Mouse (Mus musculus) erythroblast, adult 5-6 weeks (primary cell): ENCODE results near the gene Topaz1. TPM values are rescaled to one million over a fixed set of nuclear protein-coding genes. Genes with fewer than 3 reads are reported as not detected.
A peak's percentile ranks its signal among the peaks of the same experiment; 100 is the strongest.

Experiments used
- ATAC-seq: replicated peaks from 2 replicates; pipeline ENCODE4 v1.8.0; 2016; ENCODE audit warnings: moderate number of reproducible peaks, mild to moderate bottlenecking, moderate TSS enrichment, inconsistent platforms; ENCODE audit not compliant: poor library complexity, low FRiP score, severe bottlenecking
- total RNA-seq, 2 experiments: library from RNA; stranded (forward) in 1 of 2; stranded (reverse) in 1 of 2; fragments of 150-400 nt in 1 of 2; fragments of 200-764, 138-1000 nt in 1 of 2; gene quantifications; 2 replicates each; pipeline versions ENCODE4 v1.2.3 to v1.2.4; 2015 to 2017; ENCODE audit warnings: low replicate concordance in 2 of 2

Gene Topaz1
- total RNA-seq (2015; ENCODE audit: low replicate concordance) (0.21 TPM in 1 of 2 replicates, not detected in the other), total RNA-seq (2017; ENCODE audit: low replicate concordance) (0.14 TPM in 1 of 2 replicates, not detected in the other)

DNA sequence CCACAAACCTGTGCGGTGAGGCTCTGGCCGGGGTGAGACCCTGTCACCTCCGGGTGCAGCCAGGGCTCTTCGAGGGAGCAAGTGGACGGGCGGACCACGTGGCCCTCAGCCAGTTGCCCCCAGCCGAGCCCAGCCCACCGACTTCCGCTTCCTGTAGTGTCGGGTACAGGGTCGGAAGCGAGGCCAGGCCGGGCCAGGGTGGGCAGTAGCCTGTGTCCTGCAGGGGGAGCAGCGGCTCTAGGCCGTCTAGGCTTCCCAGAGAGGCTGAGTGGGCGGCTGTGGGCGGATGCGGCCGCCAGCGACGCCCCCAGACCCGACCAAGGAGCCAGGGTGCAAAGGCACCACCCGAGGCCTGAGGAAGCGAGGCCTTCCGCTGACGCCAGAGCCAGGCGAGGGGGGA lies at the start of gene Topaz1:
Gene Topaz1 (plus strand): TSS at position 287 of the 400 bp plus-strand sequence.
- ATAC-seq, result no peak

DNA sequence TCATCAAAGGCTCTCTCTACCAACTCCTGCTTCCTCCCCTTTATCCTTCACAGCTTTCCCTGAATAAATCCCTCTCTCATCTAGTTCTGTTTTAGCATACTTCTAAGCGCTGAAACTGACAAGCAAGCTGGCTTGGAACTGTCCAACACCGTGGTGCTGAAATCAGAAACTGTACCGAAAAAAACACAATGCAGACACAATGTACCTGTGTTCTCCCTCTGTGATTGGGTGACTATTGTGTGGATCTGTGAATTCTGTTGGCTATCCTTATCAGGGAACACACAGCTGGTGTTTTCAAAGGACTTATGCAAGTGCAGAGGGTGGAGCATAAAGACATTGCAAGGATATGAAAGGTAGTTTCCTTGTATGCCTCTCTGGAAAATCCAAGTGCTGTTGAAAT lies 45.3 kb upstream of the Topaz1 start:
- no peak for ATAC-seq

DNA sequence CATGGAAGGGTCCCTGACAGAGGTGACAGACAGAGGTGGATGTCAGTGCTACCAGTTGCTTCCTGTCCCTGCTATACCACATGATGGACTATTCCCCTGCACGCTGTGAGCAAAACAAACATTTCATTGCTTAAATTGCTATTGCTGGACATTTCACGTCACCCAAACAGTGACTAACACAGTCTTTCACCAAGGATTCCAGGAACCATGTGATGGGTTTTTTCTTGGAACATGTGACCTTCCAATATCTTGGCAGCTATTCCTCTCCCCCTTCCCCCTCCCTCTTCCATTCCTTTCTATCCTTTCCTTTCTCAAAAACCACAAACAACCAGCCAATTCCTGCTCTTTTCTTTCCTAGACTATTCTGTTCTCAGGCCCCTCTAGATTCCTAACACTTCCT lies 33.3 kb upstream of the Topaz1 start:
- no peak for ATAC-seq

DNA sequence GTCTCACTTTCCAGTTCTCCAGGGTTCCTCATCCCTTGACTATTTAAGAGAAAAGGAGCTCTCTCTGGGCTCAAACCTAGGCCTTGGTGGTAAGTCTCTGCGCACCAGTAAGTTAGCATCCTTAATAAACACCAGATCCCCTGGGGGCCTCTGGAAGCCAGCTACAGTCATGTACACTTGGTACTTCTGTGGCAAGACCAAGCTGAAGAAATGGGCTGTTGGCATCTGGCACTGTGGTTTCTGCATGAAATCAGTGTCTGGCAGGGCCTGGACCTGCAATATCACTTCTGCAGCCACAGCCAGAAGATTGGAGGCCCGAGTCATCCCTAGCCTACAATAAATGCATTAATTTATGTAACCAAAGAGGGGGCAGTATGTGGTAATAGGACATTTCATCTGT lies 32.1 kb upstream of the Topaz1 start:
- no peak for ATAC-seq

DNA sequence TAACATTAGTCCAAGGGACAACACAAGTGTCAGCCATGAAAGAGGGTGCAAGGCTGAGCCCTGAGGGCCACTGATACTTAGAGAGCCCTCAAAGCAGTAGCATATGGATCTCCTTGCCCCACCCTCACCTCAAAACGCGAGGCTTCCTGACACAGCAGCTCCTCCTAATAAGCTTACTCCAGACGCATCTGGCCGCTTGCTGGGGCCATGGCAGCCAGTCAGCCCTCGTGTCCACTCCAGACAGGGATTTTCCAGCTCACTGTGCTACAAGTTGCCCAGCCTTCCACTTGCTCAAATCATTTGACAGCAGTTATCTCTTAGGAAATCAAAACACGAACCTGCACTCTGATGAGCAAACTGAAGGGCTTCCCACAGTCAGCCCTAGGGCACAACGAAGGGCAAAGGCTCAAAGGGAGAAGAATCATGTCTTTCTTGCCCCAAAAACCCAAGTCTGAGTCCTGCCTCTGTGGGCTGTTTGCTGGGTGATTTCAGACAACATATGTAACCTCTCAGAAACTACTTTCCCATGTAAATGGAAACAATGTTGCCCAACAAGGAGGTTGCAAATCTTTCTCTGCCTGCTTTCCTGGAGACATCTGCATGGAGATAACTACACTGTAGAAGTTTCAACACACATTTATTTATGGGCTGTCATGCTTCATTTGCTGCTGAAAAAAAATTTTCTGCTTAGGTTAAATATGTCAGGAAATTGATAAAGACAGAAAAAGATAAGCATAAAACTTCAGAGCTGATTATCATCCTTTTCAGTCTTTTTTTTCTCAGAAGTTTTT lies 30.8 kb upstream of the Topaz1 start:
- ATAC-seq, result no peak

DNA sequence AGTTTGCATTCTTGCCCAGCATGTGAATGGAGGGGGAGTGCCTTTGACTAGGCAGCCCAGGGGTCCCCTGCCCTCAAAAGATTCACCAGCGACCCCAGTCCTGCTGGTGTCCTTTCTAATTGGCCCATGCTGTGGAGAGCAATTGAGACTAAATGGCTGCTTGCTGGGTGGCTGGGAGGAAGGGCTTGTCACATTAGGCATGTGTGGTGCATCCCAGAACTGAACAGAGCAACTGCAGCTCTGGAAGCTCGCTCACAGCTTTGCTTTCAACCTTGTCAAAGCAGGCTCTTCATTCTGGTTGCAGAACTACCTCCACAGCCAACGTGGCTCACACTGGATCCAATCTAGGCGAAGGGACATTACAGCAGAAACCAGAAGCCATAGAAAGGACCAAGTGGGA lies 24.9 kb upstream of the Topaz1 start:
- ATAC-seq, result no peak

DNA sequence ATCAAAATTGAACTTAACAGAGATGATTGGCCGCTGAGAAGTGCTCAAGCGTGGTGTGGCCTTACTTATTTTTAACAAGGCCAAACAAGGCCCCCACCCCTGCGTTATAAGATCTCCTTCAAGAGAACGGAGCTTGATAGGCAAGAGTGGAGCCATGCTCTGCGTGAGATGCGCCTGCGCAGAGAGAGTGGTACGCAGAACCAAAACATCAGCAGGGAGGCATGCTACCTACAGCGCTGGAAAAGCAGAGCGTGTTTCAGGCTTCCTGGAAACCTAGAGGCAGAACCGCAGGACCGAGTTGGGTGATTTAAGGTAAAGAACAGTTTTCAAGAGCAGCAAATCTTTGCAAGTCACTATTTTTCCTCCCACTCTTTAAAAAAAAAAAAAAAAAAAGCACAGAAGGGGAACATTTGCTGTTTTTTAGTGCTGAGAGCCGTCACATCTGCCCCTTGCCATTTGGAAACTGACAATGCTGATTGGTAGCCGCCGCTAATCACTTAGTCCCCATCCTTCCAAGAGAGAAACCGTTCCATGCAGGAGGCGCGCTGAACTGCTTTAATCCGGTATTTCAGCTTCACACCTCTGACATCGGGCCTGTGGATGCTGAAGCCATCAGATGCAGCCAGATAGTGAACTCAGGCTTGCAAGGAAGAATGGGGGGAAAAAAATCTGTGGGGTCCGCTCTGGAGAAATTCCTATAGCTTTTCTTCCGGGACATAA lies 21.9 kb upstream of the Topaz1 start:
- ATAC-seq, result no peak

DNA sequence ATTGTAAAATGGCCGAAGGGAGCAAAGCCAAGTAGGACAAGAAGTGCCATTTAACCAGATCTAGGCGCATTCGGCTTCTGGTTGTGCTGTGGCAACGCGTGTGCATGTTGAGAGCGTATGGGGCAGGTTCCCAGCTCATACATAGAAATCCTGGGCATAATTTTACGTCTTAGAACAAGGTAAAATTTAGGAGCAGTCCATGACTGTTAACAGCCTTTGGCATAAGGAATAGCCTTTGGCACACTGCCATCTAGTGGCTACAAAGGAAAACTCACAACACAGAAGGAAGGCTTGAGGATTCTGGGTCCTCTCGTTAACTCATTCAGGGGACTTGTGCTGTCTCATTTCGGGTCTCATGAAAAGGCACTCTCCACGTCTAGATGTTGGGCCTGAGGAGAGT lies 17.6 kb upstream of the Topaz1 start:
- peak; percentile 67 for ATAC-seq

DNA sequence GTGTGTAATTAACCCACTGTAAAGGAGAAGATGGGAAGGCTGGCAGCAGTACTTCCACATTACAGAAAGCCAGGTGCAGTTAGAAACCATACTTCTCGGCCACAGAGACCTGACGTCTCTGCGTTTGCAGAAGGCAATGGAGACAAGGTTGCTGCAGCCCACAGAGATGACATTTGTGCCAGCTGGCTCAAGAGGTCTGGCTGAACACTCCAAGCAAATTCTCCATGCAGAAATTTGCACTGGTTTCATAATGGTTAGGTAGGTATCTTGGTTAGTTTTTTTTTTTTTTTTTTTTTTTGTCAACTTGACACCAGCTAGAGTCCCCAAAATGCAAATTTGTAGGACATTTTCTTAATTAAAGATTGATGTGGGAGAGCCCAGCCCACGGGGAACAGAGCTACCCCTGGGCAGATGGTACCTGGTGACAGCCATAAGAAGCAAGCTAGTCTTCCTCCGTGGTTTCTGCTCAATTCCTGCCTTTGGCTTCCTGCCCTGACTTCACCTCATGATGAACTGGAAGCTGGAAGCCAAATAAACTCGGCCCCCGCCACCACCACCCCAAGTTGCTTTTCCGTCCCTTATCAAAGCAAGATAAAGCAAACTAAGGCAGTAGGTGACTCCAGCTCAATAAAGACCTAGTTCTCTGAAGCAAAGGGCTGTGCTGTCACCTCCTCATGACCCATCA lies 14.9 kb upstream of the Topaz1 start:
- ATAC-seq, result no peak

DNA sequence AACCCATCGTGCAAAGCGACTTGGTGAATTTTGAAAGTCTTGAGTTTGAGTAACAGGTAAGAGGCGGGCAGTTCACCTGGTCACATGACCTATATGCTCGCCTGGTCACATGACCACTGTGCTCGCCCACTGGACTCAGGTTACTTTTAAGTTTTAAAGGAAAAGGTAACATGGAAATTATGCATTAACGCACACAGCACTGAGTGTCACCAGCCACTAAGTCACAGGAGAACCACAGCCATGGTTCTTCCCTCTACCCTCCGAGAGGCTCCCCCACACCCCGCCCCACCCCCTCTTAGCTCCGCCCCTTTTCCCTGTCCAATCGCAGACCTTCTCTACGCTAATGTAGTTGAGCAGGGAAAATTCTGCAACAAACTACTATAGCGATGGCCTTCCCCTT lies 13.9 kb upstream of the Topaz1 start:
- ATAC-seq, result no peak

DNA sequence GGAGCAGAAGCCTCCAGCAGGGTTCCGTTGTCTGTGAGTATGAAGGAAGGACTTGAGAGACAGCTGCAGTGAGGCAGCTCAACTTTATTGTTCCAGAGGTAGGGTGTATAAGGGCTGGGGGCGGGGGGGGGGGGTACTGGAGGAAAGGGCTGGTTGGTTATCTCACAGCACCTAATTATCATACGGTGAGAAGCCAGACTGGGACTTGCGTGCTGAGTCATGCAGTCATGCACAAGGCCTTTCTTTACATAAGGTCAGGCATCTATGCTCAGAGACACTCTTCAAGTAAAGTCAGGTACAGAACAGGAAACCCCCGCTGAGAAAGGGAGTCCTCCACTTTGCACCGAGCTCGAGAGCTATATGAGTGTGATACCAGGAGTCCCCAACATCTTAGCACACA lies 12.2 kb upstream of the Topaz1 start:
- no peak for ATAC-seq

DNA sequence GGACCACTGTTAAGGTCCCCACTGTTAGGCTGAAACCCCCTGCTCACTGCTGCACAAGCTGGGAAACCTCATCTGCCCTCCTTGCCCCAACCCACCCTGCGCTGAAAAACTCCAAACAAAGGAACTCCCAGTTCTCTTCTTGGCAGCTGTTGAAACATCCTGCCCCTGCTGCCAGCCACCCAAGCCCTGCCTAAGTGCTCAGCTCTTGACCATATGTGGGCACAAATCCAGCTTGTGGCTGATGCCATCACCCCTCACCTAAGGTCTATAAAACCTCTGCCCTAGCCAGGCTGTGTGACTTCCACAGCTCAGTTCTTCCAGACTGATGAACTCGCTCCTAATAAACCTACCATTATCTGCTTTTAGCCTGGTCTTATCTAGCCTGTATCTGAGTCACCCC lies 11.1 kb upstream of the Topaz1 start:
- ATAC-seq, result no peak

DNA sequence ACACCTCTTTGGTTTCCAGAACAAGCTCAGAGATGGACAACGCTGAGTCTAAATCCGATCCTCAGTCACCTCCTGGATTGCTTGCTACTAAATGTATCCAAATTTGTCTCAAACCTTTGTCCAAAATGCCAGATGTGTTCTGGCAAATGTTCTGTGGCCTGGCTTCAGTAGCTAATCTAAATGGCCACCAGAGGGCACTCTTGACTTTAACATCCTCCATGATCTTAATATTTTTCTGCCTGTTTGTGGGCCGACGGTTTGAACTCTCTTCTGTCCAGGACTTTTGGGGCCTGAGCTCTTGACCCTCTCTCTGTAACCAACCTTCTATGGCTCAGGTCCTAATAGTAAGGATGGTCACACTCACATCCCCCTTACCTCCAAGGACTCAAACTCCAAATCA lies 10.4 kb upstream of the Topaz1 start:
- peak; percentile 57; the same call in 1 of the 2 replicates for ATAC-seq

DNA sequence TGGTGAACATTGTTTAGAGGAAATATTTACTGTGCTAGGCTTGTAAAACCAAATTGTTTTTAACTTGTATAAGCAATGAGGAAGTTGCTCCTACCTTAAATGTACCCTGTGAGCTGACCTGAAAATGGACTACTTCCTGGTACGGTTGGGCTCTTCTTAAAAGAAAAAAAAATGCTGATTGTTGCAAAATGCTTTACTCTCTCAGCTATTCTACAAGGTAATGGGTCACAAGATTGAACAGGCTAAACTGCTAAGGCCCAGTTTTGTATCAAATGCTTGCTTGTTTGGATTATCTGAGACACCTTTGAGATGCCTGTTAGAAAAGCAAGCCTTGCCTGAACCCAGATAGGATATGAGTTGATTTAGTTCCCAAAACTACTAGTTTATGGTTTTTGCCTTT lies 1.3 kb upstream of the Topaz1 start:
- no peak for ATAC-seq

DNA sequence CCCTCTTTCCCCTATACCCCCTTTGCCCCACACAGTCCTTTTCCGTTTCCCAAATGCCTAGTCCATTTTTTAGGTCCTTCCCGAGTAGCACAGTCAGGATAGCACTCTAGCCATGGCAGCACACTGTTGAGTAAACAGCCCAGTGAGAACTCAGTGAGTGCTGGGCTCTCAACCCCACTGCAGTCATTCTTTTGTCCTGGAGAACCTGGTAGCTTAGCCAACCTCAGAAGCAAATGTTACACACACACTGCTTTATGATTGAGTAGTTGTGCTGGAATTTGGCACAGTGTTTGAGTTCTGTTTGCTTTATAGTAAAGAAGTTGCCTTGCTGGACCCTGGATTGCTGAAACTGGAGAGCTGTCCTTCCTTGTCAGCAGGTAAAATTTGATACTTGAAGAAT lies 10.5 kb downstream of the Topaz1 start:
- ATAC-seq, result no peak

DNA sequence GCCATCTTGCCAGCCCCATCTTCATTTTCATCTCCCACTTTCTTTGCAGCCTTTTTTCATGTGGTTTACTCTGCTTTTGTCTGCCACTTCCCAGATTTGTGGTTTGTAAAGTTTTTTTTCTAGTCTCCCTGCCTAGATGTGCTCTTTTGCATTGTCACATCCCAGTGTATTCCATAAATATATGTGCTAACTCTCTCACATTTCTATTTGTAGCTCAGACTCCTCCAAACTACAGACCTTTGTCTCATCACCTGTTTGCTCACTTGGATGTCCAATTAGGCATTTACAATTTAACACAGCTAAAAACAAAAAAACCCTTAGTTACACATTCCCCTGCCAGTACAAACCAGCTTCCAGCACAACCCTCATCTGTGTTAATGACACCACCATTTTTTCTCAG lies 13.0 kb downstream of the Topaz1 start:
- no peak for ATAC-seq

DNA sequence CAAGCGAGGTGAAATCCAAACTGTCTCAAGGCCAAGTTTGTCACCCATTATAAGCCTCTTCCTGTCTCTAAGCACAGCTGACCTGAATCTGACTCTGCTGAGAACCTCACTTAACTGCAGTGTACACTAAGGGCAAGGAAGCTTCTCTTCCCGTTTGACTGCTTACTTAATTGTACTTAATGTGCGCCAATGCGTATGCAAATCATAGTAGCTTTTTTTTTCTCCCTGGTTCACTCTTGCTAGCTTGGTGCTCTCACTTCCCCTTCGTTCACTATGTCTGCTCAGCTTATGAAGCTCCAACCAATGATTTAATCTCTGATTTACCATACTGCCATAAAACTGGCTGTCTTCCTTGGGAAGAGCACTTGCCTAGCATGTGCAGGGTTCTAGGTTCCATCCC lies 38.1 kb downstream of the Topaz1 start:
- ATAC-seq, result no peak

DNA sequence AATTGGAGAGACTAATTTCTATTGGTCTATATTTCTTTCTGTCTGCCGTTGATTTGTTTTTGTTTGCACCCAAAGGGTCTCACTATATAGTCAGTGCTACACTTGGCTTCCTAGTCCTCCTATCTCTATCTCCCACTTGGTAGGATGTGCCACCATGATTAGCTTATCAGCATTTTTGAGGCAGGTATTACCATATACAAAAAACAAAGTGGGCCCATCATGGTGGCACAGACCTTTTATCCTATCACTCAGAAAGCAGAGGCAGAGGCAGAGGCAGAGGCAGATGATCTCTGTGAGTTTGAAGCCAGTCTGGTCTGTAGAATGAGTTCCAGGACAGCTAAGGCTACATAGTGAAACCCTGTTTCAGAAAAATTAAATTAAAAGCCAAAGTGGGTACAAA lies 39.4 kb downstream of the Topaz1 start:
- no peak for ATAC-seq

DNA sequence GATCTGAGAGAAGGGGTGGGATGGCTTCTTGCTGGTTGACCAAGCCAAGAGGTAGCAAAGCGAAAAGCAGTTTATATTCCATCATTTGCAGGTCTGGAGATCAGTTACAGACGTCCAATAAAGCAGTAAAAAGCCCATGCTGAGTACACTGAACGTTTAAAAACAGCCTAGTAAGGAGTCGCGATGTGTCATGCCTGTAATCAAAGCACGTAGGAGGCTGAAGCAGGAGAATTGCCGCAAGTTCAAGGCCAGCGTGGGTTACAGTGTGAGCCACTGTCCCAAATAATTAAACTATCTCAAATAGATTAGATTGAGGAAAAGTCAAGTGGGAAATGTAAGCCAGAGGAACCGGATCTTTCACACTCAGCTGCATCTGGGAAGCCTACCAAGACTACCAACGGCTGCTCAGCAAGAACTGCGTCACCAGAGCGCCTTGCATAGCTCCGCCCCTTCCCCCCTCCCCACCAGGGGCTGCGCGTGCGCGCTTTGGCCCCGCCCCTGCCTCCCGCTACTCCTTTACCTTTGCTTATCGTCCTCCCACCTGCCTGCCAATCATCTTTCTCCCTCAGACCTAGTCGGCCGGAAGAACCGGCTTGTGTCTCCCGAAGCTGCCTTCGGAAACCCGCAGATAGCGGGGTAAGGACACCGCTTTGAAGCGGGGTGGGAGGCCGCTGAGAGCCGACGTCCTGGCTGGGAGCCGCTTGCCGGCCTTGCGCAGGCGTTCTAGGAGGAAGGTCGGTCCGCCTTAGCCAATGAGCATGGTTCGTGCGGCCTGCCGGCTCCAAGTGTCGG lies 58.1 kb downstream of the Topaz1 start, which contains the start of gene Tcaim:
Gene Tcaim (plus strand): TSS at position 487 of the 792 bp plus-strand sequence.
- peak; percentile 88 for ATAC-seq

DNA sequence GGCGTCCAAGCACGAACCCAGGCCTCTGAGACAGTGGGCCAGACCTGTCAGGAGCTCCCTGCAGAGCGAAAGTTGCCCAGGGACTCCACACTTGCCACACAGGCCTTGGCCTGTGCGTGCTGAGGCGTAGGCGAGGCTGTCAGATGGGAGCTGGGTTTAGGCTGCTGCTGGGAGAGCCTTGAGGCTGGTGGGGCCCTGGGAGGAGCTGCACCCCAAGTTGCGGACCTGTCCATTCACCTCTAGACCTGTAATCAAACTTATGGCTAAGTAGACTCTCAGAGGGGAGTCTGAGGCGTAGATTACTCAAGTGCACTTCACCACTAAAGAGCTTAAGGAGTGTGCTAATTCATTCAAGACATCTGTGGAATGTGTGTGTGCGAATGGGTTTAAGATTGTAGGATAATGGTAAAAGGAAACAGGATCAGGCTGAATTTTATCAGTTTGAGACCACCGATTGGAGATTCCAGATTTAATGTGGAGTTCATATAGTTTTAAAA lies 58.7 kb downstream of the Topaz1 start:
- peak; percentile 72 for ATAC-seq
